Mouse (Mus musculus): ENCODE results near the gene Cachd1. TPM values are rescaled to one million over a fixed set of nuclear protein-coding genes. Genes with fewer than 3 reads are reported as not detected.

The Cachd1 gene
- total RNA-seq, 2 experiments from 2014 or later = 8.6 to 12.1 TPM

- peak in 1 of 2 experiments; percentile 3 for DNase-seq
Observed at GRCm38 (mm10) chr4:100990996-100991395, 214.5 kb downstream of the Cachd1 start.

GRCm38 (mm10) chr4:100992086-100992485 is 215.6 kb downstream of the Cachd1 start:
- no peak for DNase-seq

DNA sequence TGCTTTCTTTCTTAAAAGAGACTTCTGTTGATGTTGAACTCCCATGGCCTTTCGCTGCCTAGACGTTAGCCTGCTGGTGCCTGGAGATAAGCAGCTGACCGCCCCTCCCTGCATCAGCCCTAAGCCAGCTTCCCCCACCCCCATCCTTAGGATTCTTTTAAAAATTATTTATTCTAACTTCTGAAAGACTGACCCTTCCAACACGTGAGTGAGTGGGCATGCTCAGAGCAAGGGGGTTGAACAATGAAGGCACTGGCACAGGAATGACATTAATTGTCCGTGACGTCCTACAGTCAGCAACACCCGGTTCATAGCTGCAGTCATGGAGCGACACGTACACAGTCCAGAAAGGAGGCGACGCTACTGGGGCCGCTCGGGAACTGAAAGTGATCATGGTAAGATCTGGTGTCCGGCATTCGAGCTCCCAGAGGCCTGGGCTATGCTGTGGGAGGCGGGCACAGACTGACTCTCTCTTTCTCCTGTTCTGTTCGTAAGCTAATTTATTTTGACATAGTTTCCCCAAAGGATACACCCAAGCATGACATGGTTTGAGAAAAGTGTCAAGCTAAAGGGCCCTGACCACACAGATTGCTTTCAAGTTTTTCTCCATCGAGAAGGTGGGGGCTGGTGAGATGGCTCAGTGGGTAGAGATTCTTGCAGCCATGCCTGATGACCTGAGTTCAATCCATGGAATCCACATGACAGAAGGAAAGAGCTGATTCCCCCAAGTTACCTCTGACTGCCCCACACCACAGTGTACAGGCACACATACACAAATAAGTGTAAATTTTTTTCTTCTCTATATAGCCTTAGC is 218.2 kb downstream of the Cachd1 start:
- DNase-seq = no peak

DNA sequence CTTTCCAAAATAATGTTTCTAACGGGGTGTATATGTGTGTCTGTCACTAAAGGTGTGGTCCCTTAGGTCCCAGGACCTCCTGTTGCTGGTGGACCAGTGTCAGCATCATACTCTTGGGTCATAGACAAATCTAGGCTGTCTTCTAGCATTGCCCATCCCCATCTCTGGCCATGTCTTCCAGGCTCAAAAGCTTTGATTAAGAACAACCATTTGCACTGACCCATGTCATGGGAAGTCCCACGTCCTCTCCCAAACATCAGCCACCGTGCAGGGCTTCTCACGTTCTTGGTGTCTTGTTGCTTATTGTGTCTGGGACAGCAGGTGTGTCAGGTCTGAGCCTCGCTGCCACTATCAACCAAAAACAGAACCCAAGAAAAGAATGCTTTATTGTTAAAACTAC is 219.1 kb downstream of the Cachd1 start:
- no peak for DNase-seq

GRCm38 (mm10) chr4:100996060-100996651 is 219.7 kb downstream of the Cachd1 start:
- DNase-seq = no peak

GRCm38 (mm10) chr4:100998145-100998544 is 221.7 kb downstream of the Cachd1 start:
- peak; percentile 47 to 62 for DNase-seq

DNA sequence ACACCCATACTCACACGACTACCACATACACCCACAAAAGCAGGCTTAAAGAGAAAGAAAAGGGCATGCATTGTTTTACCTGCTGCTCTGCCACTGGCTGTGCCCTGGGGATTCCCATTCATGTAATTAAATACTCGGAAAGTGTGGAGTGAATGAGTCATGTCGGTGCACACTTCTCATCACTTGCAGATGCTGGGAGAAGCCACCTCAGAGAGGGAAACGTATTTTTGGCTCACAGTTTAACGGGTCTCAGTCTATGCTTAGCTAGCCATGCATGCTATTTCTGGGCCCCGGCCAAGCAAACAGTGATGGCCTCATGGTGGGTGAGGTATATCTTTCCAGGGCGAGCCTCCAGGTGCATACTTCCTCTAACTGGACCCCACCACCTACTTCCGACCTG is 222.4 kb downstream of the Cachd1 start:
- no peak for DNase-seq

DNA sequence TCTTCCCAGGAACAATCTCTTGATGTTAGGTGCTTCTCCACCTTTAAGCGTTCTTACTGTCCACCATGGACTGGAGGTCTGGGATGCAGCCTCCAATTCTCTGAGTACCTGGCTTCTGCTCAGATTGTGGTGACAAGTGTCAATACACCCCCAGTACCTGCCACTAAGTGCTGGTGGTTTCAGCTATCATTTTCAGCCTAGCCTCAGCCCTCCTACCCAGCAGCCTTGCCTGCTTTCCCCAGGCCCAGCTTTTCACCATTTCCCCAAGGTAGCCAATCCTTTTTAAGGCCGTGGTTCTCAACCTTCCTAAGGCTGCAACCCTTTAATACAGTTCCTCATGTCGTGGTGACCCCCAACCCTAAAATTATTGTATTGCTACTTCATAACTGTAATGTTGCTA is 224.1 kb downstream of the Cachd1 start:
- DNase-seq = no peak

- no peak for DNase-seq
Observed at GRCm38 (mm10) chr4:101001073-101001472, 224.6 kb downstream of the Cachd1 start.

DNA sequence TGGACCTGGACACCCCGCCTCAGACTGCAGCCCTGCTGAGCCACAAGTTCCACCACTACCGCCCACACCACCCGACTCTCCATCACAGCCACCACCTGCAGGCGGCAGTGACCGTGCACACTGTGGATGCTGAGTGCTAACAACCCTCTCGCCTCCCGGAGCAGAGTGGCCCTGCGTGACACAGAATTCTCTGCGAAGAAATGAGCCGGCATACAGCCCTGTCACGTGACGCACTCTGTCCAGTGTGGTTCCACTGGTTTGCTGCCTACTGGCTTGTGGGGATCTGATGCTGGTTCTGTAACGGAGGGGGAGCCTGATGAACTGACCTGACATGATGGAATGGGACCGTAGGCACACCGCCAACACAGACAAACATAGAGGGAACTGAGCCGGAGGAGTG is 226.5 kb downstream of the Cachd1 start:
- no peak for DNase-seq

- DNase-seq = no peak
Observed at GRCm38 (mm10) chr4:101008362-101008769, 231.9 kb downstream of the Cachd1 start.

GRCm38 (mm10) chr4:101009092-101009491 is 232.6 kb downstream of the Cachd1 start:
- no peak for DNase-seq

- DNase-seq = no peak
Observed at GRCm38 (mm10) chr4:101017806-101018205, 241.3 kb downstream of the Cachd1 start.

DNA sequence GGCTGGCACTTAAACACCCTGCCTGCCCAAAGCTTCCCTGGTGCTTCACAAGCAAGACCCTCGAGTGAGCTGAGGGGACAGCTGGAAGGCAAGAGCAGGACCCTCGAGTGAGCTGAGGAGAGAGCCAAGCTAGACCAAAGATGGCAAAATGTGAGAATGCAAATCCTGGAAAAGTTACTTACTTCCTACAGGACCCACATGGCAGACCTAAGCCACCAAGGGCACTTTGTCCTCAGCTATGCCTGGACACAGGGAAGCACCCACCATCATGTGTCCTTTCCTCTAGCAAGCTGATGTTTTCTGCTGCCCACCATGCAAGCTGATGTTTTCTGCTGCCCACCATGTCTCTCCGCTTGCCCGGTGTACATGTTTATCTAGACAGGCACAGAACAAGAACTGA is 244.1 kb downstream of the Cachd1 start, which contains the start of gene Gm10577:
Gm10577 (minus strand) TSS at position 101 of the 400 bp plus-strand sequence.
- no peak for DNase-seq

DNA sequence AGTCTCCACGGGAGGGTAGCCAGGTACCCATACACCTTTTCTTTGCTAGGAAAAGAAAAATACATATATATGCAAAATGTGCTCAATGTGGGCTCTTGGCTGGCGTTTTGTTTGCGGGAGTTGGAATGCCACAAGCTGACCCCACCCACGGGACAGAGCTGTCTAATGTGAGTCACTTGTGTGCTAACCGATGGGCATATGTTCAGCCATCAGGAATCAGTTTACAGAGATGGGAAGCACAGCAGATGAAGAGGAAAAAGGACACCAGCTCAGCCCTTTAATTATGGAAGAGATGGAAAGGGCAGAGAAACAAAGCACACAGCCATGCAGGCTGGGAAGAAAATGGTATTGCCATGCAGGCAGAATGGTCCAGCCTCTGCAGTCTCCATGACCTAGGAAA is 250.1 kb downstream of the Cachd1 start:
- DNase-seq = no peak

GRCm38 (mm10) chr4:101026995-101027394 is 250.5 kb downstream of the Cachd1 start:
- DNase-seq = no peak

DNA sequence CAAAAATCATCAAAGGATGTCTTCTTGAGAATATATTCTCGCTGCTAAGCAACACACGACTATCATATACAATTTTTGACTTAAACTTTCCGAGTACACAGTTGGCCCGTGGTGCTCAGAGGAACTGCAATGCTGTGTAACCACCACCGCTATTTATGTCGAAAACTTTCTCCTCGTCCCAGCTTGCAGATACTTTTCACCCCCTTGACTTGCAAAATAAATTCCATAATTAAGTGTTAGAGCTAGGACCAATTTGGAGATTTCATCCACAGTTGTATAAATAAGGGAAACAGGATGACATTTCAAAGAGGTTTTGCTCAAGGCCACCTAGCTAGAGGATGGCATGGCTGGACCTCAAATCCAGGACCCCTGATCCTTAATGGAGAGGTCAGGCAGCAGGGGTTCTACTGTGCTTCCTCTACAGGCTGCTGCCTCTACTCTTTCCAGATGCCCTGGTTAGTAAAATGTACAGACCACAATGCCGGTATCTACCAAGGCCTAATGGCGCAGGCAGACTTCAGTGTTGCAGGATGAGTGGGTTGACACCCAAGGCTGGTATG is 251.5 kb downstream of the Cachd1 start:
- no peak for DNase-seq

- DNase-seq = no peak
Observed at GRCm38 (mm10) chr4:101033047-101033446, 256.6 kb downstream of the Cachd1 start.

- DNase-seq = peak in 1 of 2 experiments; percentile 2
Observed at GRCm38 (mm10) chr4:101035131-101035530, 258.7 kb downstream of the Cachd1 start.

- DNase-seq = no peak
Observed at GRCm38 (mm10) chr4:101037156-101037555, 260.7 kb downstream of the Cachd1 start.

DNA sequence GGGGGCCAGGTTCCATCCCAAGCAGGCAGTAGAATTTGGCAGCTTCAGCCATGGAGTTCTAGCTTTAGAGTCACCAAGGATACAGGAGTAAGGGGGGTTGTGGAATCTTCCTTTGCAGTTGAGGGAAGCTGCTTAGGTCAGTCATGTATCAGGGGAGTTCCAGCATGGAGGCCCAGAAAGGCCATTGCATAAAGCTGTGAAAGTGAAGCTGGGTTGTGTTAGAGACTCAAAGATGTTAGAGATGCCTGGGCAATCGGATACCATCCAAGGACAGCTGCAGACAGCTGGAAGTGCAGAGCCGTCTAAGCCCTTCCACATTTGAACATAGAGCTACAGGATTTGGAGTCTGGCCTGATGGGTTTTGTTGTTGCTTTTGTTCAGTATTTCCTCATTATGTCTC is 267.2 kb downstream of the Cachd1 start:
- no peak for DNase-seq

DNA sequence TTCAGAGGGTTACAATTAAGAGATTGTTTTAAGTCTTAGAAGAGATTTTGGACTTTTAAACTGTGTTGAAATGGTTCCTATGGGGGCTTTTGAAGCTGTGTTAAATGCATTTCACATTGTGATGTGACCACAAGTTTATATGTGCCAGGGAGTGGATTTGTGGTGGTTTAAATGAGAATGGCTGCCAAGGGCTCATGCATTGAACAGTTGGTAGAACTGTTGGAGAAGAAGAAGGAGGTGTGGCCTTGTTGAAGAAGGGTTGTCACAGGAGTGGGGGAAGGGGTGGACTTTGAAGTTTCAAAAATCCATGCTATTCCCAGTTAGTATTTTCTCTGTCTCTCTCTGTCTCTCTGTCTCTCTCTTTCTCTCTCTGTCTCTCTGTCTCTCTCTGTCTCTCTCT is 267.7 kb downstream of the Cachd1 start:
- no peak for DNase-seq

GRCm38 (mm10) chr4:101046576-101046975 is 270.1 kb downstream of the Cachd1 start:
- DNase-seq = no peak

All from adrenal gland, postnatal 36 days (tissue).